Mouse (Mus musculus): ENCODE data around the gene Il27. TPM values are rescaled to one million over a fixed set of nuclear protein-coding genes. Genes with fewer than 3 reads are reported as not detected.
A peak's percentile ranks its signal among the peaks of the same experiment; 100 is the strongest.

The Il27 gene
- polyA plus RNA-seq, 1 experiment from 2014 or later = not detected

- H3K27ac ChIP-seq = no peak overlapping the region
- ATAC-seq (replicated peaks; ENCODE audit: low FRiP score, low read depth) (no peak), DNase-seq (ENCODE audit: low spot score) (no peak)
- no peaks in the 10 kb centered on the region for H3K27me3 ChIP-seq (ENCODE audit: insufficient read depth, low read length)
- H3K4me2 ChIP-seq (ENCODE audit: low read length) = no peak overlapping the region
- whole genome bisulfite sequencing = 87% methylated on average over 5 of the region's 5 CpGs
- H3K36me3 ChIP-seq (ENCODE audit: insufficient read depth, low read length) = no peaks in the 10 kb centered on the region
- no peaks in the 10 kb centered on the region for H3K9me3 ChIP-seq (replicated peaks; ENCODE audit: low read length)
- no peak for TF ChIP-seq CTCF (IDR thresholded peaks at IDR 0.05; ENCODE audit: low read depth)
- H3K9ac ChIP-seq (ENCODE audit: low read depth, low read length) = no peak overlapping the region
- no peak overlapping the region for H3K4me3 ChIP-seq (replicated peaks; ENCODE audit: low read depth, low read length)
- no peaks in the 10 kb centered on the region for H3K4me1 ChIP-seq (replicated peaks; ENCODE audit: insufficient read depth, low read length)
Observed at GRCm38 (mm10) chr7:126607796-126608195, 13.1 kb upstream of the Il27 start.

GRCm38 (mm10) chr7:126607064-126607463 lies 12.3 kb upstream of the Il27 start:
- Histone ChIP-seq H3K27me3 (ENCODE audit: insufficient read depth, low read length) (no peaks in the 10 kb centered on the region), H3K9ac (ENCODE audit: low read depth, low read length) (no peak overlapping the region), H3K4me3 (replicated peaks; ENCODE audit: low read depth, low read length) (no peak overlapping the region), H3K9me3 (replicated peaks; ENCODE audit: low read length) (no peaks in the 10 kb centered on the region), H3K27ac (no peak overlapping the region), H3K4me1 (replicated peaks; ENCODE audit: insufficient read depth, low read length) (no peaks in the 10 kb centered on the region), H3K36me3 (ENCODE audit: insufficient read depth, low read length) (no peaks in the 10 kb centered on the region), H3K4me2 (ENCODE audit: low read length) (no peak overlapping the region)
- ATAC-seq (replicated peaks; ENCODE audit: low FRiP score, low read depth) (no peak), DNase-seq (ENCODE audit: low spot score) (peak; percentile 12)
- WGBS = 65% methylated on average over 3 of the region's 3 CpGs
- TF ChIP-seq CTCF (IDR thresholded peaks at IDR 0.05; ENCODE audit: low read depth) = no peak

- DNase-seq (ENCODE audit: low spot score) (peak; percentile 6), ATAC-seq (replicated peaks; ENCODE audit: low FRiP score, low read depth) (no peak)
- H3K4me2 ChIP-seq (ENCODE audit: low read length) = no peak overlapping the region
- H3K4me1 ChIP-seq (replicated peaks; ENCODE audit: insufficient read depth, low read length) = no peaks in the 10 kb centered on the region
- H3K9ac ChIP-seq (ENCODE audit: low read depth, low read length) = no peak overlapping the region
- no peak for TF ChIP-seq CTCF (IDR thresholded peaks at IDR 0.05; ENCODE audit: low read depth)
- no peaks in the 10 kb centered on the region for H3K27me3 ChIP-seq (ENCODE audit: insufficient read depth, low read length)
- no peak overlapping the region for H3K27ac ChIP-seq
- H3K4me3 ChIP-seq (replicated peaks; ENCODE audit: low read depth, low read length) = no peak overlapping the region
- no peaks in the 10 kb centered on the region for H3K36me3 ChIP-seq (ENCODE audit: insufficient read depth, low read length)
- no peaks in the 10 kb centered on the region for H3K9me3 ChIP-seq (replicated peaks; ENCODE audit: low read length)
- WGBS = 64% methylated on average over 5 of the region's 5 CpGs
Observed at GRCm38 (mm10) chr7:126606611-126607010, 11.9 kb upstream of the Il27 start.

GRCm38 (mm10) chr7:126602650-126603049 lies 7.9 kb upstream of the Il27 start:
- 87% methylated on average over 3 of the region's 3 CpGs for WGBS

GRCm38 (mm10) chr7:126601896-126602295 lies 7.2 kb upstream of the Il27 start:
- no peak for ATAC-seq (replicated peaks; ENCODE audit: low FRiP score, low read depth)
- Histone ChIP-seq H3K4me2 (ENCODE audit: low read length) (no peak overlapping the region), H3K27me3 (ENCODE audit: insufficient read depth, low read length) (no peaks in the 10 kb centered on the region), H3K4me3 (replicated peaks; ENCODE audit: low read depth, low read length) (no peak overlapping the region), H3K9ac (ENCODE audit: low read depth, low read length) (no peak overlapping the region), H3K27ac (no peak overlapping the region), H3K36me3 (ENCODE audit: insufficient read depth, low read length) (no peaks in the 10 kb centered on the region), H3K9me3 (replicated peaks; ENCODE audit: low read length) (no peaks in the 10 kb centered on the region), H3K4me1 (replicated peaks; ENCODE audit: insufficient read depth, low read length) (no peaks in the 10 kb centered on the region)
- DNase-seq (ENCODE audit: low spot score) = no peak
- WGBS = 38% methylated on average over 3 of the region's 5 CpGs
- TF ChIP-seq CTCF (IDR thresholded peaks at IDR 0.05; ENCODE audit: low read depth) = no peak

More at GRCm38 (mm10) chr7:126602650-126603049, 7.9 kb upstream of the Il27 start:
- no peak for DNase-seq (ENCODE audit: low spot score)
- Histone ChIP-seq H3K36me3 (ENCODE audit: insufficient read depth, low read length) (no peaks in the 10 kb centered on the region), H3K9me3 (replicated peaks; ENCODE audit: low read length) (no peaks in the 10 kb centered on the region), H3K4me1 (replicated peaks; ENCODE audit: insufficient read depth, low read length) (no peaks in the 10 kb centered on the region), H3K9ac (ENCODE audit: low read depth, low read length) (no peak overlapping the region), H3K27me3 (ENCODE audit: insufficient read depth, low read length) (no peaks in the 10 kb centered on the region), H3K4me2 (ENCODE audit: low read length) (no peak overlapping the region), H3K4me3 (replicated peaks; ENCODE audit: low read depth, low read length) (no peak overlapping the region), H3K27ac (no peak overlapping the region)
- no peak for ATAC-seq (replicated peaks; ENCODE audit: low FRiP score, low read depth)
- TF ChIP-seq CTCF (IDR thresholded peaks at IDR 0.05; ENCODE audit: low read depth) = no peak

- H3K4me2 ChIP-seq (ENCODE audit: low read length) = no peak overlapping the region
- H3K4me3 ChIP-seq (replicated peaks; ENCODE audit: low read depth, low read length) = no peak overlapping the region
- H3K36me3 ChIP-seq (ENCODE audit: insufficient read depth, low read length) = no peaks in the 10 kb centered on the region
- H3K4me1 ChIP-seq (replicated peaks; ENCODE audit: insufficient read depth, low read length) = no peaks in the 10 kb centered on the region
- H3K9me3 ChIP-seq (replicated peaks; ENCODE audit: low read length) = no peaks in the 10 kb centered on the region
- DNase-seq (ENCODE audit: low spot score) = no peak
- no peak for TF ChIP-seq CTCF (IDR thresholded peaks at IDR 0.05; ENCODE audit: low read depth)
- WGBS = 84% methylated on average over 6 of the region's 6 CpGs
- no peak overlapping the region for H3K9ac ChIP-seq (ENCODE audit: low read depth, low read length)
- no peaks in the 10 kb centered on the region for H3K27me3 ChIP-seq (ENCODE audit: insufficient read depth, low read length)
- ATAC-seq (replicated peaks; ENCODE audit: low FRiP score, low read depth) = no peak
- no peak overlapping the region for H3K27ac ChIP-seq
Observed at GRCm38 (mm10) chr7:126598919-126599318, 4.2 kb upstream of the Il27 start.

- no peak overlapping the region for H3K4me3 ChIP-seq (replicated peaks; ENCODE audit: low read depth, low read length)
- no peak for DNase-seq (ENCODE audit: low spot score)
- WGBS = 49% methylated on average over 6 of the region's 6 CpGs
Observed at GRCm38 (mm10) chr7:126596414-126596813, 1.7 kb upstream of the Il27 start.

More at GRCm38 (mm10) chr7:126596414-126596813, 1.7 kb upstream of the Il27 start:
- no peak for ATAC-seq (replicated peaks; ENCODE audit: low FRiP score, low read depth)
- Histone ChIP-seq H3K4me2 (ENCODE audit: low read length) (no peak overlapping the region), H3K36me3 (ENCODE audit: insufficient read depth, low read length) (no peaks in the 10 kb centered on the region), H3K9me3 (replicated peaks; ENCODE audit: low read length) (no peaks in the 10 kb centered on the region), H3K4me1 (replicated peaks; ENCODE audit: insufficient read depth, low read length) (no peaks in the 10 kb centered on the region), H3K27ac (no peak overlapping the region), H3K9ac (ENCODE audit: low read depth, low read length) (no peak overlapping the region), H3K27me3 (ENCODE audit: insufficient read depth, low read length) (no peaks in the 10 kb centered on the region)
- no peak for TF ChIP-seq CTCF (IDR thresholded peaks at IDR 0.05; ENCODE audit: low read depth)
